10 mouse cellular contexts compared by ENCODE assay signal in genomic region chr5:125153201-125153816, GRCm38 (mm10). TPM values are rescaled to one million over a fixed set of nuclear protein-coding genes. Genes with fewer than 3 reads are reported as not detected.
DNase-seq lines count a peak whose midpoint lies in the region; ATAC-seq and TF ChIP-seq lines count a peak whose summit lies in the region.
"Had no signal": no experiment of that assay in that cellular context is flagged by ENCODE, and none has a peak within 500 bp of the region (broad histone marks: within the 10 kb centered on the region; RNA-seq: fewer than 3 reads in every experiment).

No protein-coding gene starts in this region.

- H3K27ac ChIP-seq in kidney, embryonic 15.5 days = peak overlapping the region; percentile 79; the same call in 1 of the 2 replicates
- H3K27ac ChIP-seq in kidney, adult 2 months (ENCODE audit: insufficient read depth, low read depth, low read length) = no peak overlapping the region
- no peak overlapping the region for H3K27ac ChIP-seq in ES-Bruce4 (ENCODE audit: insufficient read depth, low read length)
- peak overlapping the region; percentile 97 for H3K27ac ChIP-seq in forebrain, embryonic 16.5 days (ENCODE audit: low read length)
- H3K27ac ChIP-seq in midbrain, embryonic 13.5 days = peak overlapping the region; percentile 92
- H3K27ac ChIP-seq in cerebellum, adult 2 months (ENCODE audit: insufficient read depth, low read length) = no peak overlapping the region

- DNase-seq in kidney, adult 2 months = no peak
- DNase-seq in cerebellum, adult 18-20 months = no peak
- no peak for DNase-seq in cerebellum, adult 2 months
- DNase-seq in cerebellum, postnatal 10 days = no peak
- DNase-seq: kidney, adult 18-20 months; lung, postnatal 36 days had no signal

- H3K4me3 ChIP-seq in kidney, embryonic 15.5 days (replicated peaks) = no peak overlapping the region
- H3K4me3 ChIP-seq in kidney, adult 2 months (ENCODE audit: insufficient read depth, low read depth, low read length) = no peak overlapping the region
- no peak overlapping the region for H3K4me3 ChIP-seq in ES-Bruce4 (ENCODE audit: low read depth, low read length)
- H3K4me3 ChIP-seq in forebrain, embryonic 16.5 days (replicated peaks; ENCODE audit: low read length) = no peak overlapping the region
- H3K4me3 ChIP-seq in midbrain, embryonic 13.5 days (replicated peaks) = no peak overlapping the region
- H3K4me3 ChIP-seq in cerebellum, adult 2 months (replicated peaks; ENCODE audit: insufficient read depth, low read depth, low read length) = no peak overlapping the region

- ATAC-seq in kidney, embryonic 15.5 days (replicated peaks; ENCODE audit: low FRiP score) = no peak
- ATAC-seq in forebrain, embryonic 16.5 days = no peak
- ATAC-seq in midbrain, embryonic 13.5 days = no peak

- H3K4me1 ChIP-seq in kidney, embryonic 15.5 days = peaks cover 99% of the 10 kb centered on the region
- peaks cover 38% of the 10 kb centered on the region for H3K4me1 ChIP-seq in kidney, adult 2 months (ENCODE audit: control insufficient read depth, insufficient read depth, low read length)
- H3K4me1 ChIP-seq in ES-Bruce4 (ENCODE audit: control insufficient read depth, insufficient read depth, low read length) = peaks cover 29% of the 10 kb centered on the region
- peaks cover 100% of the 10 kb centered on the region for H3K4me1 ChIP-seq in forebrain, embryonic 16.5 days (replicated peaks; ENCODE audit: control insufficient read depth, insufficient read depth, low read length)
- H3K4me1 ChIP-seq in midbrain, embryonic 13.5 days (replicated peaks) = peaks cover 96% of the 10 kb centered on the region
- peaks cover 92% of the 10 kb centered on the region for H3K4me1 ChIP-seq in cerebellum, adult 2 months (ENCODE audit: control insufficient read depth, insufficient read depth, low read length)

- WGBS in kidney, embryonic 15.5 days = 82% methylated on average over 11 of the region's 11 CpGs
- WGBS in kidney, adult 2 months = 86% methylated on average over 11 of the region's 11 CpGs
- WGBS in forebrain, embryonic 16.5 days = 82% methylated on average over 11 of the region's 11 CpGs
- WGBS in midbrain, embryonic 13.5 days = 83% methylated on average over 11 of the region's 11 CpGs
- WGBS in cerebellum, adult 2 months = 89% methylated on average over 11 of the region's 11 CpGs

- H3K36me3 ChIP-seq in kidney, embryonic 15.5 days = no peaks in the 10 kb centered on the region
- H3K36me3 ChIP-seq in kidney, adult 2 months (ENCODE audit: control insufficient read depth, insufficient read depth, low read length) = no peaks in the 10 kb centered on the region
- no peaks in the 10 kb centered on the region for H3K36me3 ChIP-seq in ES-Bruce4 (ENCODE audit: control insufficient read depth, insufficient read depth, low read length, poor library complexity, severe bottlenecking)
- no peaks in the 10 kb centered on the region for H3K36me3 ChIP-seq in forebrain, embryonic 16.5 days (ENCODE audit: control insufficient read depth, insufficient read depth)
- no peaks in the 10 kb centered on the region for H3K36me3 ChIP-seq in midbrain, embryonic 13.5 days

- no peak for TF ChIP-seq POLR2A in kidney, adult 2 months (IDR thresholded peaks at IDR 0.05; ENCODE audit: low read depth, low read length)
- no peak for TF ChIP-seq POLR2A in ES-Bruce4 (IDR thresholded peaks at IDR 0.05; ENCODE audit: insufficient read depth, low read length)
- no peak for TF ChIP-seq POLR2A in cerebellum, adult 2 months (IDR thresholded peaks at IDR 0.05; ENCODE audit: borderline replicate concordance, insufficient read depth, low read length)

- 0 out of 2 replicates have a peak, but pooled peaks have one; percentile 13 for TF ChIP-seq EP300 in ES-Bruce4 (IDR thresholded peaks at IDR 0.05; ENCODE audit: insufficient read depth, low read depth, low read length)

- no peaks in the 10 kb centered on the region for H3K27me3 ChIP-seq in kidney, embryonic 15.5 days
- no peaks in the 10 kb centered on the region for H3K27me3 ChIP-seq in kidney, adult 2 months (replicated peaks; ENCODE audit: control insufficient read depth, insufficient read depth, low read length)
- H3K27me3 ChIP-seq in ES-Bruce4 (ENCODE audit: control insufficient read depth, insufficient read depth, low read length, poor library complexity, severe bottlenecking) = no peaks in the 10 kb centered on the region
- H3K27me3 ChIP-seq in forebrain, embryonic 16.5 days (replicated peaks; ENCODE audit: control insufficient read depth, insufficient read depth, low read length) = no peaks in the 10 kb centered on the region
- H3K27me3 ChIP-seq in midbrain, embryonic 13.5 days = no peaks in the 10 kb centered on the region
- no peaks in the 10 kb centered on the region for H3K27me3 ChIP-seq in cerebellum, adult 2 months (ENCODE audit: control insufficient read depth, insufficient read depth, low read length)

- no peak overlapping the region for H3K4me2 ChIP-seq in kidney, embryonic 15.5 days
- H3K4me2 ChIP-seq in forebrain, embryonic 16.5 days (ENCODE audit: low read length) = no peak overlapping the region
- no peak overlapping the region for H3K4me2 ChIP-seq in midbrain, embryonic 13.5 days (replicated peaks)

- H3K9ac ChIP-seq in kidney, embryonic 15.5 days = no peak overlapping the region
- no peak overlapping the region for H3K9ac ChIP-seq in ES-Bruce4 (ENCODE audit: low read depth, poor library complexity, severe bottlenecking)
- no peak overlapping the region for H3K9ac ChIP-seq in forebrain, embryonic 16.5 days (replicated peaks; ENCODE audit: low read depth, low read length)
- no peak overlapping the region for H3K9ac ChIP-seq in midbrain, embryonic 13.5 days (replicated peaks)

- no peak for TF ChIP-seq CTCF in kidney, adult 2 months (conservative IDR thresholded peaks at IDR 0.05; ENCODE audit: insufficient read depth, insufficient read length, low read depth, low read length)
- no peak for TF ChIP-seq CTCF in ES-Bruce4 (IDR thresholded peaks at IDR 0.05; ENCODE audit: low read depth, low read length)
- no peak for TF ChIP-seq CTCF in cerebellum, adult 2 months (IDR thresholded peaks at IDR 0.05; ENCODE audit: borderline replicate concordance, insufficient read depth, low read depth, low read length)

- H3K9me3 ChIP-seq in kidney, embryonic 15.5 days (replicated peaks) = no peaks in the 10 kb centered on the region
- H3K9me3 ChIP-seq in ES-Bruce4 (replicated peaks; ENCODE audit: control insufficient read depth, insufficient read depth, low read length, poor library complexity, severe bottlenecking) = no peaks in the 10 kb centered on the region
- H3K9me3 ChIP-seq in forebrain, embryonic 16.5 days (ENCODE audit: control insufficient read depth, low read length) = no peaks in the 10 kb centered on the region
- H3K9me3 ChIP-seq in midbrain, embryonic 13.5 days = no peaks in the 10 kb centered on the region

RNA-seq across cellular contexts. Expression of gene Ncor2, which starts 25.7 kb away (rescaled TPM):
- 27.5 and 28.8 TPM in 2 replicates for polyA plus RNA-seq in kidney, embryonic 15.5 days (2015; fragmentation: Nextera tagmentation; extraction: Ambion mirVana)
- polyA plus RNA-seq in kidney, adult 2 months (2012; rRNA removed) = 32.0 and 38.8 TPM in 2 replicates
- 57.5 and 62.9 TPM in 2 replicates for polyA plus RNA-seq in ES-Bruce4 (2011; ENCODE audit: insufficient read depth, insufficient read length, low read depth, missing spikeins)
- 26.5 and 27.1 TPM in 2 replicates for polyA plus RNA-seq in forebrain, embryonic 16.5 days (2015; fragmentation: Nextera tagmentation; extraction: Ambion mirVana)
- polyA plus RNA-seq in midbrain, embryonic 13.5 days (2015; fragmentation: Nextera tagmentation; extraction: Ambion mirVana) = 20.2 and 22.6 TPM in 2 replicates
- polyA plus RNA-seq in cerebellum, adult 2 months (2012; rRNA removed) = 86.8 and 93.2 TPM in 2 replicates

Comparison
In these comparisons a context has a peak if more than half of its experiments do, and no peak if none do; other contexts are left out.
1. H3K27ac ChIP-seq: peak in kidney, embryonic 15.5 days (single experiment), forebrain, embryonic 16.5 days (single experiment) and midbrain, embryonic 13.5 days (single experiment); none in kidney, adult 2 months (single experiment), ES-Bruce4 (single experiment) and cerebellum, adult 2 months (single experiment).